Mouse (Mus musculus): ENCODE data around the gene Edf1.

DNA sequence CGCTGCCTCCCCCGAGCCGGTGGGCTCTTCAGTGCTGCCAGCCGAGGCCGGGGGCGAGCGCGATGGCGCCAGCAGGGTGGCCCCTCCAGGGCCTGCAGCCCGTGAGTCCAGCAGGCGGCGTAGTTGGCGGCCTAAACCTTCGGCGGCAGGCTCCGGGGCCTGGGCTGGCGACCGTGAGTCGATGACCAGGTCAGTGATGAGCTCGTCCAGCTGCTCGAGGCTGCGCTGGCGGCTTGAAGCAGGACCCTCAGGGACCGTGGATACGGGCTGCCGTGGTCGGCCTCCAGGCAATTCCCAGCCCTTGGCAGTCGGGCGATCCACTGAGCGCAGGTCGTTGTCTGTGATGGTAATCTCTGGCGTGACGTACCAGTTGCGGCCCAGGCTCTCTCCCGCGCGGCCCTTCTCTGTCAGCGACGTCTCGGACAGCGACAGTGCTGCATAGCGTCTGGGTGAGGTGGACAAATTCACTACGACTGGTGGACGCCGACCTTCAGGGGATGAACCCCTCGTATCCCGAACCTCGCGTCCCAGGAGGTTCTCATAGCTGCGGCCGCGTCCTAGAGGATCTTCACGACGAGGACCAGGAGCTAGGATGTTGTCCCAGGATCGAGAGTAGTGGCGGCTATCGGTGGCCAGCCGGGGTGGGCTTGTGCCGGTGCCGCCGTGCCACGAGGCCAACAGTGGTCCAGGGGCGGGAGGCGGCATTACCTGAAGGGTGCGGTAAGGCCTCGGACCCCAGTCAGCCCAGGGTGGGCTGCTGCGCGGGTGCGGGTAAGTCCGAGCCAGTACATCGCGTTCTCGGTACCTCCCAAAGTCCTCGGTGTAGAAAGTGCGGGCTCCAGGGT lies 20.5 kb downstream of the Edf1 start:
- TF ChIP-seq CTCF (IDR thresholded peaks at IDR 0.05) (peak; percentile 44), EP300 (IDR thresholded peaks at IDR 0.05) (no peak)

All from lung, postnatal 0 days (tissue).